Mouse (Mus musculus) spleen, postnatal 36 days (tissue): ENCODE results near the gene Cst8.
"Not testable (repeated sequence)": the region's sequence is repeated elsewhere in the genome, so short reads cannot be mapped to it uniquely, and the experiment has no call there.

Source experiments
- DNase-seq, 2 experiments: peaks; one replicate each; pipeline ENCODE4 v3.0.0; 2022; ENCODE audit warnings: low spot score in 2 of 2, mixed read lengths in 1 of 2

The Cst8 gene

DNA sequence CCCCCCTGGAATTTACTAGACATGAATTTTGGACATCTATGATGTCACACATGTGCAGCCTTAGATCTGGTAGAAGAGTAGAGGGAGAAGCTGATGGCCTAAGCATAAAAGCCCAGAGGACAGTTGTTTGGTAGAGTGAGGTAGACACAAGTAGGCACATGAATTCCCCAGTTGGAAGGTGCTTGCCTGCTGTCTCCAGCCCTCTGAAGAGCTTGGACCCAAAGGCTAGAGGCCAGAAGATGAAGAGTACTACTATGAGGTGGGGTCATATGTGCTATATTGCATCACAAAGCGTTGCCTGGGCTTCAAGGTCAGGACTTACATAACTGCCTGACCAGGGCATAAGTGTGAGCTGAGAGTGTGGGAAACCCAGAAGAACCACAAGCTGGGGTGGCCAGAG lies at the start of gene Cst8:
Cst8 (plus strand) TSS at position 301 of the 400 bp plus-strand sequence.
- no peak for DNase-seq

DNA sequence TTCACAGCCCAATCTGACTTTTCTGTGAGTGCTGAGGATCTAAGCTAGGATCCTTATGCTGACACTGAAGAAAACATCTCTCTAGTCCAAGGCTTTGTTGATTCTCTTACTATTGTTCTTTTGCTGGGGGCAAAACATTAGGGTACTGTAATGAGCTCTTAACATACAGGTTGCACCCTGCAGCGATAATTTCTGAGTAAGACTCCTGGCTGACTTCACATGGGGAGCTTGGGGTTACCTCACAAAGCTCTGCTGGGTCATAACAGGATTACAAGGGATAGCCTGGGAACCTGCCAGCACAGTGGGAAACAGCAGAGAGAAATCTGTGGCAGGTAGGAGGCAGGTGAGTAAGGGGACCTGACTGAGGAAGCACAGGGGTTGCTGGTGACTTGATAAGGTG lies 48.5 kb upstream of the Cst8 start, which contains the start of gene Cstl1:
Cstl1 (plus strand) TSS at position 301 of the 400 bp plus-strand sequence.
- DNase-seq, result no peak

DNA sequence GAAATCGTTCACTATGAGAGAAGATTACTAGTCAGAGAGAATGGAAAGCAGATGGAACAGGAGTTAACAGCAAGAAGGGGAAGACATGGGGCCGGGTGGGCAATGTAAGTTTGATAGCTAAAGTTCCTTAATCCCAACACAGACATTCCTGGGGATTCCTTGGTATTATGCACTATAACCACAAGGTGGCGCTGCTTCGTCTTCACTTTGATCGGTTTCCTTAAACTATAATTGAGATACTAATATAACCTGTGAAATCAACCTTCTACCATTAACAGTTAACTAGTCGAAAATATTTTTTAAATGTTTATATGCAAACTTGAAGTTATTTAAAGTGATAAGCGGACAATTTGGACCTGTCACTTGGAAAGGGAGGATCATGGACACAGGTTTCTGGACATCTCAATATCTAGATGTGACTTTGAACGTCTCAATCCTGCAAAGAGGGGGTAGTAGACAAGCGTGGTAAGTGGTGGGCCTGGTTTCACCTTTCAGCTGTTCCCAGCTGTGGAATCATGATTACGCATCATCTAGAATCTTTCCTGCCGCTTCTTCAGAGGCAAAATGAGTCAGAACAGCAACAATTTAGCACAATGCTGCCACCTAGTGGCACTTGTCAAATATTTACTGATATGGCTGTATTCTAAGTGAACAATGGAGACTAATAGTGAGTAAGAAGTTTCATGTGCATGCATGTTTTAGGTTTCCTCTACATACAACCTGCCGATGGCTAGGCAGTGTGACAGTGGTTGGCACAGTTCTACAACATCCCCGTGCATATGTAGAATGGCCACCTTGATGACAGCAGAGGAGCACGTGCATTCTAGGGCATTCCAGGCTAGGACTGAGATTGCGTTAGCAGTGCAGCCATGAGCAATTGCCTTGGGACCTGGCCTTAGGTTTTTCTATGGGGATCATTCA lies 46.4 kb upstream of the Cst8 start:
- DNase-seq, result peak; percentile 56 to 72

DNA sequence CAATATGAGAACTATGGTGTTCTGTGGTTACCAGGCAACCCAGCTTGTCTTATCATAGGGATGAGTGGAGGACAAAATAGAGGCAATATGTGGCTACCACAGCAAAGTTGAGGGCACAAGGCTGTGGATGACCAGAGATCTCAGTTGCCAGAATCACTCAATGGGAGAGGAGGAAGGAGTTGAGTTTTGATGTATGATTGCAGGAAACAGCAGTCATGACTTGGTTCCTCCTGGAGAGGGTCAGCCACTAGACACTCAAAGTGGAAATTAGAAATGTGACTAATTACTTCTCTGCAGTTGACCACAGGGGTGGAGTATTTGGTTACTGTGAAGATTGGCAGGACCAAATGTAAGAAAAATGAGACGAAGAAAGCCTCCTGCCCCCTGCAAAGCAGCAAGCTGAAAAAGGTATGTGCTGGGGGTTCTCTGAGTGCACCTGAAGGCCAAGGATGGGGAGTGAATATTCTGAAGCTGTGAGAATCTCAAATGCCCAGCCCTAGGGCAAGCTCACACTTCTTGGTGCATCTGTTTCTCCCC lies 44.2 kb upstream of the Cst8 start:
- DNase-seq, result no peak

DNA sequence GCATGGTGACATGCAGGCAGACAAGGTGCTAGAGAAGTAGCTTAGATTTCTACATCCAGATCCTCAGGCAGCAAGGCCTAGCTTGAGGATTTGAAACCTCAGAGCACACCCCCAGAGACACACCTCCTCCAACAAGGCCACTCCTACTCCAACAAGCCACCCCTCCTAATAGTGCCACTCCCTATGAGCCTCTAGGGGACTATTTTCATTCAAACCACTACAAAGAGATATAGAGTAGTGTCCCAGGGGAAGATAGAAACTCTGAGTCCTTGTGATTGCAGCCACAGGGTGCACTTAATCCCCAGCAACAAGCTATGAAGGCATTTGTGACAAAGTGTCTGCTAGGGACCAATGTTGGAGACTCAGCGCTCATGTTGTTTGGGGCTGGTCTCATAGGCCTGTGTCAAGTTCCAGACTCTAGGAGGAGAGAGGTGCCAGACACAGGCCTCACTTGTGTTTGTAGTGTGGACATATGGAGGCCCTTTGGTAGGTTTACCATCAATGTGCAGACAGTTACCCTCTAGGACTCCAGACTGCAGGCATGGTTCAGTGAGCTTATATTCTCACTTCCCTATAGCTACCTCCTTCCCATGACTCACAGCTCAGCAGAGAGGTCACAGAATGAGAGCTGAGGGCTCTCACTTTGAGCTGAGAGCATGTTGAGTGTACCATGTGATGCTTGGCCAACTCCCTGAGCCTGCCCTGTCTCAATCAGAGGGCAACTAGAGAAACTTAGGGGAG lies 34.8 kb upstream of the Cst8 start:
- peak; percentile 73 for DNase-seq

DNA sequence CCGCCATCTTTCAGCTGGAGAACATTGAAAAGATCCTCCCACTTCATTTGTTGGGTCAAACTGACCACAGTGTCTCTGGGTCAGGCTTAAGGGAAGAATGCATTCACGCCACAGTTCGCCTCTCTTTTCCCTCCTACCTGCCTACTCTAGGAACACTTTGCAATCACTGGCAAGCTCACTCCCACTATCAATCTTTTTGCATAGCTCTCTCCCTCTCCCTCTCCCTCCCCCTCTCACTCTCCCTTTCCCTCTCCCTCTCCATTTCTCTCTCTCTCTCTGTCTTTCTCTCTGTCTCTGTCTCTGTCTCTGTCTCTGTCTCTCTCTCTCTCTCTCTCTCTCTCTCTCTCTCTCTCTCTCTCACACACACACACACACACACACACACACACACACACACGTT lies 27.2 kb upstream of the Cst8 start, which contains the start of gene Cst11:
Cst11 (minus strand) TSS at position 101 of the 400 bp plus-strand sequence.
- DNase-seq, result not testable (repeated sequence)

DNA sequence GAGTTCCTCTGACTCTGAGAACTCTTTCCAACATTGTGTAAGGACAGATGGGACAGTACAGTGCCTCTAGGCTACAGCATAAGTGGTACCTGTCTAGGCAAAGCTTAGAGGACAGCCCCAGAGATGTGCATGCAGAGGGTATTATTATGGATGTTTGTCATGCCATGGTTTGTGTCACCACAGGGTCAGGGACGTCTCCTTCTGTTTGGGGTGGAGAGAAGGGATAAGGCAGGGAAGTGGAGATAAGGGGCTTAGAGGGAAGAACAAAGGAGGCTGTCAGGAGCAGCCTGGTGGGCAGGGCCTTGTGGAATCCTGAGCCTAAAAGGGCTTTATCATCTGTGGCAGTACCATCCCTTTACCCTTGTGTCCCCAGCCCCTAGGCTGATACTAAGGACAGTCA lies 16.9 kb upstream of the Cst8 start, which contains the start of gene 8030411F24Rik:
8030411F24Rik (plus strand) TSS at position 301 of the 400 bp plus-strand sequence.
- DNase-seq, result no peak

DNA sequence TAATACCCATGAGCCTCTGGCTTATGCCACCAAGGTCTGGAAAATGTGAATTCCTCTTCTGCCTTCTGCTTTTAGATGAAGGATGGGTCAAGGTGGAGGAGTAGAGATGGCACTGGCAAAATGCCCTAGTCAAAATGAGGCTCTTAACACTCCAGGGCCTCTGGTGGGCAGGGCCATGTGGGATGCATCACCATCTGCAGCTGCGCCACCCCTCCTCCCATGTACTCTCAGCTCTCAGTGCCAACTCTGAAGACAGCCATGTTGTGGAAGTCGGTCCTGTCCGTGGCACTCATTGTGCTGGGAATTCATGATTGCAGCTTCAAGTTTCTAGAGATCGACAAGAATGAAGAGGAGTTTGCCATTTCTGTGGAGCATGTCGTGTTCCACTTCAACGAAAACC lies 9.4 kb upstream of the Cst8 start, which contains the start of gene Cst12:
Cst12 (plus strand) TSS at position 220 of the 400 bp plus-strand sequence.
- no peak for DNase-seq

DNA sequence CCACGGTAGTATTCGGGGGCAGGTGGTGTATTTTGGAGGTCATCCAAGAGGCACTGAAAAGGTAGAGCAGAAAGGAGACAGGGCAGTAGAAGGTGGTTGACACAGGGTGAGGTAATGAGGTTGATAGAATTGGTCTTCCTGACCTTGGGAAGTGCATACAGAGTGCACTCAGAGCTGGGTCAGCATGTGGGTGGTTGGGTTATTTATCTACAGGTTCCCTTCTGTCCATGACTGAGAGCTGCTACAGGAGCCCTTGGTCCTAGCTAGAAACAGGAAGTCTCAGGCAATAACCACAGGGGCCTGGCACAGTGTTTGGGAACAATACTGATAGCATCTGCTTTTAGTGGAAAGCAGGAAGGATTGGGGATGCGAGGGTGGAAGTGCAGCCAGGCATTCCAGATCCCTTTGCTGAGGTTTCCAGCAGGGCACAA lies 2.9 kb downstream of the Cst8 start:
- no peak for DNase-seq

DNA sequence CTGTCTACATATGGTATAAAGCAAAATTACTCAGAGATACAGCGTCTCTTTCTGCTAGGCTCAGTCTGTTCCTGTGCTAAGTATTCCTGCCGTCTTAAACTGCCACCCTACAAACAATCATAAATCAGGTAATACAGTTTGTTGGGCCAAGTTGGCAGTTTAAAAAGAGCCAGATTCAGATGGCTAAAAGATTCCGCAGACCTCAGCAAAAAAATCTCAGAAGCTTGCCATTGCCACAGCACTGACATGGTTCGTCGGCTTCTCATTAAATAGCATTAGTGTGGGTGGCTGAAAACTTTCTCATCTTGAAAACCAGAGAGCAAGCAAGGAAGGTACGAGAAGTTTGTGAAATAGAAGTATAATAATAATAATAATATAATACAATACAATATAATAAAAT lies 8.1 kb downstream of the Cst8 start:
- DNase-seq, result no peak

DNA sequence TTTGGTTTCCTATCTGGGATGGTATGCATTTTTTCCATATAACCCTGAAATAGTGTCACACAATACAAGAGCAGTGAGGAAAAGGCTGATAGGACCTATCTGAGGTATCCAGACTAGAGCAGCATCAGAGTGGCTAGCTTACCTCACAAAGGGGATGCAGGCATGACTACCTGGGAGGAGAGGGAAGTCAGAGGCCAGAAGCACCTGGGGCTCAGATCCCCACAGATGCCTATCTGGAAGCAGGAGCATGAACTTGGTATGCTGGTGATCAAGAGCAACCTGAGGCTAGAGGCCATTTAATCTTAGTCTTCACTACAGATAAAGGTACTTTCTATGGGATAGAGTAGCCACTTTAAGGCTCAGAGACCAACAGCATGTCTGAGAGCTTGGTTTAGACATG lies 21.3 kb downstream of the Cst8 start, which contains the start of gene Cst13:
Cst13 (plus strand) TSS at position 173 of the 400 bp plus-strand sequence.
- no peak for DNase-seq

DNA sequence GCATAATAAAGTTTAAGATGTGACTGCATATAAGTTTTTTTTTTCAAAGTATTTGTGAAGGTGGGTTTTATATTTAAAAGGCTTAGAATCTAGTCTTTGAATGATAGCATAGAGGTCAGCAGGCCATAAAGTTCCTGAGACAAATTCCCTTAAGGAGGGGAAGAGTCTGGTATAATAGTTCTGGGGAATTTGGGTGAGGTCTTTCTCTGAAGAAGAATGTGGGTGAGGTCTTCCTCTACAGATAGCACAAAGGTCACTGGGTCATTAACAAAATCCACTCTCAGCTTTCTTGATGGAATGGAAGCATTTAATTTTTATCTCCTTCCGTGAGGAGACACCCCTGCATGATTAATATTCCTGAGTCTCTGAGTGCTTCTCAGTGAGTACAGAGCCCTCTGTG lies 27.4 kb downstream of the Cst8 start:
- no peak for DNase-seq

DNA sequence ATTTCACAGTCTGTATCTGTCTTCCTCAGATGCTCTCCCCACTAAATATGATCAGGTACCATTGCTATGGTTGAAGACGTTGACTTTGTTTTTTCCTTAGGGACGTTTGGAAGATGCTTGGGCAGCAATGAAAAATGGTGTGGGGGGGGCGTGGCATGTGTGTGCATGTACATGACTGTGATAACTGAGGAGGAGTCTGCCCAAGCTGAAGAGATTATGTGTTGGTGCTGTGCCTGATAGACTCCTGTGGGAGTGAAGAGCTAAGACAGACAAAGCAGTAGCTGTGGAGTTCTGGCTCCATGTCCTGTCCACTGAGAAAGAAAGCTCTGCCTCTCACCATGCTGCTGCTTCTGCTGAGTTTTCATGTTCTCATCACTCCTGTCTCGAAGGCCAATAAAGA lies 36.3 kb downstream of the Cst8 start, which contains the start of gene Cst9:
Cst9 (plus strand) TSS at position 236 of the 400 bp plus-strand sequence.
- no peak for DNase-seq

DNA sequence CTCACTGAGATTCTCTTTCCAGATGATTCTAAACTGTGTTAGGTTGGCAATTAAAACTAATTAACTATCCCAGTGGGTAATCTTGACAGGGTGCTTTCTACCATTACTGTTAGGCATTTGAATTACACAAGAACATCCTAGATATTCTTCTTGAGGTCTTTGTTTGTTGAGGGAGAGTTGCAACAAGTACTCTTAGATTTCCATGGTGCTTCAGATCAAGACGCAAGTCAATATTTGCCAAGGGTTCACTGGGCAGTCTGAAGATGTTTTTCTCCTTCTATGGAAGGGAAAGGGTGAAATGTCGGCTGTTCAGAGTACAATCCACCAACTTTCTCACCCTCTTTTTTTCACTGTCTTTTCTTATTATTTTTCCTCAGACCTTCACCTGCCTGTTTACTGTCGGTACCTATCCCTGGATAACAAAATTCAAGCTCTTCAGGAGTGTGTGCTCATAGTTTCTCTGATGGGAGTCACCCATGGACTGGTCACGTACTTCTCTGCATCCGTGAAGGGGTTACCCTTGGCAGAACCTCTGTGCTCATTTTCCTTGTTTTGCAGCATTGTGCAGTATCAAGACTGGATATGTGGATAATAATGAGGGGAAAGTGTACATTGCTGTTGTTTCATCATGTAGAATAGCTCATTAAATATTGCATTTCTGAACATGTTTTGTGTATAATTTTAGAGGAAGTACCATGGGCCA lies 39.6 kb downstream of the Cst8 start:
- DNase-seq, result no peak

DNA sequence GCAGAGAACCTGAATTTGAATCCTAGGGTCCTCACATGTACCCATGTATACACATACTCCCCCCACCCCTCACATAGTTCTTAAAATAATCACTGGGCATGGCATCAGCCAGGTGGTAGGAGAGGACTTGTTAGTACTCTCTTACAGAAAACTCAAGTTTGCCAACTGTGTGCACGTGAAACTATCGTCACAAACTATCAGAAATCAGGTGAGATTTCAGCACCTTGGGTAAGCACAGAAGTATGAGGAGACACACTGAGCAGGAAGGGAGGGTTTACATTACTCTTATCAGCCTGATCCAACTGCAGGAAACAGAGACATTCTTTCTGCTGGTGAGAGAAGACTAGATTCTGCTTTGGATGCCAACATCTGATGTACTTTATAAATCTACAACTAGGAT lies 40.6 kb downstream of the Cst8 start:
- no peak for DNase-seq

DNA sequence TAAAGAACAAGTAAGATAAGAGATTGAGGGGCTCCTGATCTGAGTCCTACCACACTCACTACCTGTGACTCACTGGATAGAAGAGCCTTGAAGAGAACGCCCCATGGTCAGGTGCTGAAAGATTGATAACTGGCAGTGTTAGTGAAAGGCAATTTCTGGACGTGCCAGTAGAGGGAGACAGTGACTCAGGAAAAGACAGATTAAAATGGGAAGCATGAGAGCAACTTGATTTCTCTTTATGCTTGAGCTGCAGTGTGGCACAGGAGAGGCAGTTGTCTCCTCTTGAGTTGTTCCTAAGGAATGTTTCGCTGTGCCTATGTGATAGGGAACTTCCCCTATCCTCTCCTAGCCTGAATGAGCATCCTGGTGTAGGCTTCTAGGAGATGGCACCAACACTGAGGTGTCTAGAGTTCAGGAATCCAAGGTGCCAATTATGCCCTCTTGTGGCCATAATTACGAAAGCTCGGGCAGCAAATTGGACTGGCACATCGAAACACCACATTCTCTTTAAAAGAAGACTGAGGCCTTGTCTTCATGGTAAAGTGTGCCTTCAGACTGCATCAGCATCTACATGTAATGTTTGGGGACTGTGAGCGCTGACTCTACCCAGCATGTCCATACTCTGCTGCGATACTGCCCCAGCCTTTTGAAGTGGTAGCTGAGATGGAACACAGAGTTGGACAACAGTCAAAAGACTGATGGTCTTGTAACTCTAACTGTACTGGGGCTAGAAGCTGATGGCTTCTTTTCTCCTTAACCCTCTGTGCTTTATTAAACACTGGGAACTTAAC lies 52.7 kb downstream of the Cst8 start:
- peak; percentile 53 to 71 for DNase-seq
